Mouse (Mus musculus) ES-Bruce4 (cell line): ENCODE results near the gene Tnc. TPM values are rescaled to one million over a fixed set of nuclear protein-coding genes. Genes with fewer than 3 reads are reported as not detected.

Source experiments
- H3K27ac ChIP-seq: 2 replicates; pipeline ENCODE4 v1.5.1; 2012; ENCODE audit warnings: low read length, inconsistent platforms; ENCODE audit not compliant: insufficient read depth
- H3K27me3 ChIP-seq: 2 replicates; pipeline ENCODE4 v1.6.1; 2012; ENCODE audit warnings: mild to moderate bottlenecking, low read length, inconsistent platforms; ENCODE audit not compliant: control insufficient read depth, poor library complexity, insufficient read depth, severe bottlenecking
- H3K36me3 ChIP-seq: 2 replicates; pipeline ENCODE4 v1.6.1; 2012; ENCODE audit warnings: inconsistent platforms, mild to moderate bottlenecking, low read length, moderate library complexity; ENCODE audit not compliant: control insufficient read depth, poor library complexity, insufficient read depth, severe bottlenecking
- H3K4me1 ChIP-seq: one replicate; pipeline ENCODE4 v1.8.1; 2011; ENCODE audit warnings: low read length; ENCODE audit not compliant: control insufficient read depth, insufficient read depth
- H3K4me3 ChIP-seq: 2 replicates; pipeline ENCODE4 v1.5.1; 2011; ENCODE audit warnings: low read depth, mild to moderate bottlenecking, low read length
- H3K9ac ChIP-seq: 2 replicates; pipeline ENCODE4 v1.6.1; 2012; ENCODE audit warnings: low read depth, mild to moderate bottlenecking, inconsistent platforms; ENCODE audit not compliant: poor library complexity, severe bottlenecking
- H3K9me3 ChIP-seq: replicated peaks from 2 replicates; pipeline ENCODE4 v1.6.1; 2012; ENCODE audit warnings: mild to moderate bottlenecking, low read length, inconsistent platforms; ENCODE audit not compliant: control insufficient read depth, poor library complexity, insufficient read depth, severe bottlenecking
- CTCF ChIP-seq: IDR thresholded peaks from one replicate; pipeline ENCODE4 v1.8.1; 2011; ENCODE audit warnings: low read depth, low read length
- EP300 ChIP-seq: IDR thresholded peaks from 2 replicates; pipeline ENCODE4 v1.6.1; 2011; ENCODE audit warnings: low read depth, low read length; ENCODE audit not compliant: insufficient read depth
- POLR2A ChIP-seq: IDR thresholded peaks from one replicate; pipeline ENCODE4 v1.8.1; 2011; ENCODE audit warnings: low read length; ENCODE audit not compliant: insufficient read depth
- polyA plus RNA-seq: library from polyadenylated mRNA; stranded (reverse); fragments of >200 nt; gene quantifications from 2 replicates; pipeline ENCODE4 v1.2.4, GENCODE M21; 2011; ENCODE audit warnings: low read depth; ENCODE audit not compliant: missing spikeins, insufficient read depth, insufficient read length

The Tnc gene
- polyA plus RNA-seq, 1 experiment: 8.2 TPM

DNA sequence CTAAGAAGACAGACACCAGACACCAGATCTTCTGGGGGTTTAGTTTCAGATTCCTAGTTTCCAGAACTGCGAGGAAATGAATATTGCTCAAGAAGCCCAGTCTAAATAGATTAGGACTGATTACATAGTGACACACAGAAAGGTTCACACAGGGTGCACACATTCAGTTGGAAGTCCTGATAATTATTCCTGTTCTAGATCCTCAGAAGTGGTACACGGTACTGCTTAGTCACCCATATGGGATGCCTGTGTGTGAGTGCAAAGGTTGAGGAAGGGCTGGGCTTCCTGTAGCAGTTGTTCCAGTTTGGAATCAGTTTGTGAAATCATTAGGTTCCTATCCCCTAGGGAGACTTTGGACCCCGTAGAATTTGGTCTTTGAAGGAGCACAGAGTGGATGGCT is 130.5 kb downstream of the Tnc start:
- TF ChIP-seq CTCF: no peak
- TF ChIP-seq POLR2A: no peak
- TF ChIP-seq EP300: no peak
- H3K9me3 ChIP-seq: no peaks in the 10 kb centered on the region
- H3K9ac ChIP-seq: no peak overlapping the region
- H3K4me3 ChIP-seq: no peak overlapping the region
- H3K27ac ChIP-seq: no peak overlapping the region
- no peaks in the 10 kb centered on the region for H3K27me3 ChIP-seq
- no peaks in the 10 kb centered on the region for H3K4me1 ChIP-seq
- H3K36me3 ChIP-seq: no peaks in the 10 kb centered on the region

Other genes with a start within 250 kb of the Tnc start
- not detected in 2 replicates for gene Tnfsf8, start 185.7 kb downstream of the Tnc start, polyA plus RNA-seq